9 mouse cellular contexts compared by ENCODE assay signal in genomic region chr3:122430780-122431497, GRCm38 (mm10).
A peak's percentile ranks its signal among the peaks of the same experiment; 100 is the strongest.
DNase-seq lines count a peak whose midpoint lies in the region; ATAC-seq and TF ChIP-seq lines count a peak whose summit lies in the region.
"Had no signal": no experiment of that assay in that cellular context is flagged by ENCODE, and none has a peak within 500 bp of the region (broad histone marks: within the 10 kb centered on the region; RNA-seq: fewer than 3 reads in every experiment).

No protein-coding gene starts in this region.

- H3K9me3 ChIP-seq in intestine, embryonic 16.5 days (ENCODE audit: control insufficient read depth, low read length), result no peaks in the 10 kb centered on the region
- no peaks in the 10 kb centered on the region for H3K9me3 ChIP-seq in intestine, postnatal 0 days (ENCODE audit: control insufficient read depth)
- no peaks in the 10 kb centered on the region for H3K9me3 ChIP-seq in heart, embryonic 16.5 days (replicated peaks; ENCODE audit: control insufficient read depth, low read length)
- H3K9me3 ChIP-seq in limb, embryonic 15.5 days, result no peaks in the 10 kb centered on the region

- no peaks in the 10 kb centered on the region for H3K27me3 ChIP-seq in intestine, embryonic 16.5 days (replicated peaks; ENCODE audit: control insufficient read depth, insufficient read depth, low read length)
- H3K27me3 ChIP-seq in intestine, postnatal 0 days (replicated peaks; ENCODE audit: control insufficient read depth, insufficient read depth, low read length), result no peaks in the 10 kb centered on the region
- no peaks in the 10 kb centered on the region for H3K27me3 ChIP-seq in heart, embryonic 16.5 days (ENCODE audit: control insufficient read depth, insufficient read depth, low read length)
- no peaks in the 10 kb centered on the region for H3K27me3 ChIP-seq in limb, embryonic 15.5 days

- no peak for TF ChIP-seq CTCF in intestine, postnatal 0 days (IDR thresholded peaks at IDR 0.05; ENCODE audit: low read depth)

- H3K9ac ChIP-seq in intestine, embryonic 16.5 days (ENCODE audit: low read depth, low read length), result no peak overlapping the region
- no peak overlapping the region for H3K9ac ChIP-seq in intestine, postnatal 0 days (ENCODE audit: low read depth, low read length)
- no peak overlapping the region for H3K9ac ChIP-seq in heart, embryonic 16.5 days (ENCODE audit: low read length)
- no peak overlapping the region for H3K9ac ChIP-seq in limb, embryonic 15.5 days

- H3K36me3 ChIP-seq in intestine, embryonic 16.5 days (ENCODE audit: control insufficient read depth, insufficient read depth, low read length), result no peaks in the 10 kb centered on the region
- peaks cover 7% of the 10 kb centered on the region; the same call in 1 of the 2 replicates for H3K36me3 ChIP-seq in intestine, postnatal 0 days (ENCODE audit: control insufficient read depth, insufficient read depth)
- H3K36me3 ChIP-seq in heart, embryonic 16.5 days (ENCODE audit: control insufficient read depth, insufficient read depth), result no peaks in the 10 kb centered on the region
- no peaks in the 10 kb centered on the region for H3K36me3 ChIP-seq in limb, embryonic 15.5 days

- ATAC-seq in intestine, embryonic 16.5 days, result no peak
- no peak for ATAC-seq in intestine, postnatal 0 days
- ATAC-seq in heart, embryonic 16.5 days (replicated peaks; ENCODE audit: extremely low read depth, insufficient read depth, low FRiP score), result peak; percentile 60
- ATAC-seq in limb, embryonic 15.5 days (ENCODE audit: insufficient number of reproducible peaks, low FRiP score, low TSS enrichment, low read depth), result no peak
- ATAC-seq in erythroblast, adult 5-6 weeks (replicated peaks; ENCODE audit: low FRiP score, poor library complexity, severe bottlenecking), result no peak

- H3K27ac ChIP-seq in intestine, embryonic 16.5 days (ENCODE audit: low read length), result 0 out of 2 replicates have a peak overlapping the region, but pooled peaks have one; percentile 10
- H3K27ac ChIP-seq in intestine, postnatal 0 days (ENCODE audit: low read depth, low read length), result no peak overlapping the region
- H3K27ac ChIP-seq in heart, embryonic 16.5 days (ENCODE audit: low read length), result 0 out of 2 replicates have a peak overlapping the region, but pooled peaks have one; percentile 1
- H3K27ac ChIP-seq in limb, embryonic 15.5 days, result 0 out of 2 replicates have a peak overlapping the region, but pooled peaks have one; percentile 2

- H3K4me3 ChIP-seq in intestine, embryonic 16.5 days (ENCODE audit: low read length), result no peak overlapping the region
- no peak overlapping the region for H3K4me3 ChIP-seq in intestine, postnatal 0 days (ENCODE audit: low read depth, low read length)
- H3K4me3 ChIP-seq in heart, embryonic 16.5 days (ENCODE audit: low read length), result no peak overlapping the region
- H3K4me3 ChIP-seq in limb, embryonic 15.5 days, result no peak overlapping the region

- 64% methylated on average over 7 of the region's 7 CpGs for WGBS in intestine, embryonic 16.5 days
- WGBS in intestine, postnatal 0 days, result 59% methylated on average over 7 of the region's 7 CpGs
- WGBS in heart, embryonic 16.5 days, result 56% methylated on average over 7 of the region's 7 CpGs
- 60% methylated on average over 7 of the region's 7 CpGs for WGBS in limb, embryonic 15.5 days

- no peak overlapping the region for H3K4me2 ChIP-seq in intestine, embryonic 16.5 days (ENCODE audit: low read depth, low read length)
- no peak overlapping the region for H3K4me2 ChIP-seq in intestine, postnatal 0 days (replicated peaks; ENCODE audit: low read depth)
- H3K4me2 ChIP-seq in heart, embryonic 16.5 days (ENCODE audit: low read depth, low read length), result no peak overlapping the region
- H3K4me2 ChIP-seq in limb, embryonic 15.5 days, result no peak overlapping the region

- DNase-seq in NIH3T3 (ENCODE audit: low read depth), result peak; percentile 43
- DNase-seq in frontal cortex, postnatal 14 days (ENCODE audit: low spot score in 2 of 2), result no peak
- no peak for DNase-seq in right cerebral cortex, adult 18-20 months
- DNase-seq: layer of hippocampus, adult 9-11 months had no signal

- peaks cover 32% of the 10 kb centered on the region; the same call in 1 of the 2 replicates for H3K4me1 ChIP-seq in intestine, embryonic 16.5 days (ENCODE audit: control insufficient read depth, insufficient read depth, low read length)
- peaks cover 5% of the 10 kb centered on the region for H3K4me1 ChIP-seq in intestine, postnatal 0 days (replicated peaks; ENCODE audit: control insufficient read depth, insufficient read depth, low read length)
- H3K4me1 ChIP-seq in heart, embryonic 16.5 days (ENCODE audit: control insufficient read depth, insufficient read depth, low read length), result peaks cover 8% of the 10 kb centered on the region
- peaks cover 16% of the 10 kb centered on the region for H3K4me1 ChIP-seq in limb, embryonic 15.5 days
